Mouse (Mus musculus) midbrain, embryonic 12.5 days (tissue): ENCODE measurements around the gene Zdhhc6. TPM values are rescaled to one million over a fixed set of nuclear protein-coding genes. Genes with fewer than 3 reads are reported as not detected.

ENCODE experiments used
- ATAC-seq: fragments of 200-750 bp; cut with Nextera tagmentation; 2 replicates; pipeline ENCODE4 v1.8.0; 2017; ENCODE audit warnings: low read depth, moderate TSS enrichment, moderate library complexity; ENCODE audit not compliant: low FRiP score
- H3K27ac ChIP-seq: fragments of 300-500 bp; sonication (generic); replicated peaks from 2 replicates; pipeline ENCODE4 v1.5.1; 2016; ENCODE audit warnings: mild to moderate bottlenecking
- H3K27me3 ChIP-seq: fragments of 300-500 bp; sonication (generic); 2 replicates; pipeline ENCODE4 v1.6.1; 2016; ENCODE audit warnings: mild to moderate bottlenecking
- H3K36me3 ChIP-seq: fragments of 300-500 bp; sonication (generic); 2 replicates; pipeline ENCODE4 v1.6.1; 2016
- H3K4me1 ChIP-seq: fragments of 300-500 bp; sonication (generic); 2 replicates; pipeline ENCODE4 v1.6.1; 2016
- H3K4me2 ChIP-seq: fragments of 300-500 bp; sonication (generic); replicated peaks from 2 replicates; pipeline ENCODE4 v1.6.1; 2016; ENCODE audit warnings: mild to moderate bottlenecking, moderate library complexity
- H3K4me3 ChIP-seq: fragments of 300-500 bp; sonication (generic); 2 replicates; pipeline ENCODE4 v1.5.1; 2016; ENCODE audit warnings: mild to moderate bottlenecking
- H3K9ac ChIP-seq: fragments of 300-500 bp; sonication (generic); replicated peaks from 2 replicates; pipeline ENCODE4 v1.6.1; 2016; ENCODE audit warnings: mild to moderate bottlenecking, moderate library complexity
- H3K9me3 ChIP-seq: fragments of 300-500 bp; sonication (generic); 2 replicates; pipeline ENCODE4 v1.6.1; 2016; ENCODE audit warnings: mild to moderate bottlenecking
- WGBS: fragments of 180-500 bp; shearing (Covaris S2); methylation state at CpG from one replicate; pipeline ENCODE4 v1.1.7; 2016; 5-methylcytosine and 5-hydroxymethylcytosine counted together
- polyA plus RNA-seq: library from polyadenylated mRNA; unstranded; fragments of >200 nt; fragmentation: Nextera tagmentation; extraction: Ambion mirVana; gene quantifications from 2 replicates; pipeline ENCODE4 v1.2.1, GENCODE M21; 2016

The Zdhhc6 gene
- polyA plus RNA-seq, 1 experiment from 2014 or later = 96.5 TPM

GRCm38 (mm10) chr19:55232136-55232535 is 83.7 kb downstream of the Zdhhc6 start:
- ATAC-seq = no peak
- no peaks in the 10 kb centered on the region for H3K9me3 ChIP-seq
- H3K9ac ChIP-seq = no peak overlapping the region
- H3K4me1 ChIP-seq = peaks cover 6% of the 10 kb centered on the region; the same call in 1 of the 2 replicates
- H3K36me3 ChIP-seq = no peaks in the 10 kb centered on the region
- no peak overlapping the region for H3K27ac ChIP-seq
- 59% methylated on average over 8 of the region's 8 CpGs for WGBS
- no peak overlapping the region for H3K4me3 ChIP-seq
- H3K27me3 ChIP-seq = no peaks in the 10 kb centered on the region
- H3K4me2 ChIP-seq = no peak overlapping the region

- WGBS = 83% methylated on average over 10 of the region's 10 CpGs
- Histone ChIP-seq H3K36me3 (no peaks in the 10 kb centered on the region), H3K4me3 (no peak overlapping the region), H3K9me3 (no peaks in the 10 kb centered on the region), H3K4me2 (no peak overlapping the region), H3K4me1 (peaks cover 6% of the 10 kb centered on the region; the same call in 1 of the 2 replicates), H3K27me3 (no peaks in the 10 kb centered on the region), H3K9ac (no peak overlapping the region), H3K27ac (no peak overlapping the region)
- no peak for ATAC-seq
Observed at GRCm38 (mm10) chr19:55231081-55231480, 84.8 kb downstream of the Zdhhc6 start.

GRCm38 (mm10) chr19:55227135-55227534 is 88.7 kb downstream of the Zdhhc6 start:
- 82% methylated on average over 7 of the region's 7 CpGs for WGBS
- Histone ChIP-seq H3K4me3 (no peak overlapping the region), H3K4me1 (peaks cover 6% of the 10 kb centered on the region; the same call in 1 of the 2 replicates), H3K27me3 (no peaks in the 10 kb centered on the region), H3K9ac (no peak overlapping the region), H3K27ac (no peak overlapping the region), H3K36me3 (no peaks in the 10 kb centered on the region), H3K4me2 (no peak overlapping the region), H3K9me3 (no peaks in the 10 kb centered on the region)
- no peak for ATAC-seq

GRCm38 (mm10) chr19:55226621-55227020 is 89.2 kb downstream of the Zdhhc6 start:
- peaks cover 6% of the 10 kb centered on the region; the same call in 1 of the 2 replicates for H3K4me1 ChIP-seq
- no peak overlapping the region for H3K4me2 ChIP-seq
- 63% methylated on average over 5 of the region's 5 CpGs for WGBS
- H3K36me3 ChIP-seq = no peaks in the 10 kb centered on the region
- no peak overlapping the region for H3K27ac ChIP-seq
- ATAC-seq = no peak
- no peaks in the 10 kb centered on the region for H3K27me3 ChIP-seq
- H3K4me3 ChIP-seq = no peak overlapping the region
- no peak overlapping the region for H3K9ac ChIP-seq
- H3K9me3 ChIP-seq = no peaks in the 10 kb centered on the region

GRCm38 (mm10) chr19:55222268-55222667 is 93.6 kb downstream of the Zdhhc6 start:
- no peaks in the 10 kb centered on the region for H3K9me3 ChIP-seq
- 91% methylated on average over 9 of the region's 9 CpGs for WGBS
- H3K4me2 ChIP-seq = no peak overlapping the region
- H3K27ac ChIP-seq = no peak overlapping the region
- H3K4me1 ChIP-seq = peaks cover 6% of the 10 kb centered on the region; the same call in 1 of the 2 replicates
- peaks cover 9% of the 10 kb centered on the region; the same call in 1 of the 2 replicates for H3K27me3 ChIP-seq
- H3K36me3 ChIP-seq = no peaks in the 10 kb centered on the region
- no peak overlapping the region for H3K9ac ChIP-seq
- no peak for ATAC-seq
- no peak overlapping the region for H3K4me3 ChIP-seq

Other genes starting within 250 kb of the Zdhhc6 start
- 26.2 and 27.1 TPM in 2 replicates for gene Gpam, start 188.8 kb downstream of the Zdhhc6 start, polyA plus RNA-seq
- 0.31 TPM in 2 replicates for gene Tectb, start 135.3 kb downstream of the Zdhhc6 start, polyA plus RNA-seq
- gene Gucy2g, start 74.8 kb downstream of the Zdhhc6 start, polyA plus RNA-seq = not detected in 2 replicates
- gene Acsl5, start 64.1 kb downstream of the Zdhhc6 start, polyA plus RNA-seq = 11.2 and 13.9 TPM in 2 replicates
- 34.1 TPM in 2 replicates for gene Vti1a, start 263 bp upstream of the Zdhhc6 start, polyA plus RNA-seq